ENCODE assay signal across 8 mouse cellular contexts in the genomic region with DNA sequence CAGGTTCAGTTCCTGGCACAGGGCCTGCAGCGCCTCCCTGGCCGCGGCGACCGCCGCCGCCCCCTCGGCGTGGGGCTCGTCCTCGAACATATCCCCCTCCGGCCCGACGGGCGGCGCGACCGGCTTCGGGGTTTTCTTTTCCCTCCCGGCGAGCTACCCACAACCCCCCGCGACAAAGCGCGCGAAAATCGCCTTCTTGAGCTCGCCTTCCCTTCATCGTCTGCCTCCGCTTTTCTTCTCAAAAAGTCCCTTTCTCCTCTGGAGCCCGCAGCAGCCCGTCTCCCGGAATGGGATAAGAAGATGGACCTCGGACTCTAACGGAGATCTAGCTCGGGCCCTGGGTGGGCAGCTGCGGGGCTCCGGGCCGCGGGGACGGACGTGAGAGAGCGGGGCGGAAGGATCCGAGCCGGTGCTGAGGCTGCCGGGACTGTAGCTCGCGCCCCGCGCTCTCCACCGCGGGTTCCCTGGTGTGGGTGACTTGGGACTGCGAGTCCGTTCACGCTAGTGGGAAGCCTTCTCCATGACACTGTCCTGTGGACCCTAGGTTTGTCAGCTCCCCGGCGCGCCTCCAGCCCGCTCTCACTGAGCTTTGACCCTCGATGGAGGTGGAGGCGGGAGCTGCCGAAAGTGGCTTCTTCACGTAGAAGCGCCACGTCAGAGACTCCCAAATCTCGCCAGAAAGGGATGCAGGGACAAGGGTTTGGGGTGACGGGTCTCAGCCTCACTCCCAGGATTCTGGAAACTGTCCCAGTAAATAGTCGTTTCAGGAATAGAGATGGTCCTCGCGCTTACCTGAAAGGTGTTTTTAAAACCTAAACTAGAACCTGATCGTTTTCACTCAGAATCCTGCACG. TPM values are rescaled to one million over a fixed set of nuclear protein-coding genes. Genes with fewer than 3 reads are reported as not detected.
DNase-seq lines count a peak whose midpoint lies in the region; ATAC-seq and TF ChIP-seq lines count a peak whose summit lies in the region.

A gene (minus strand): TSS at position 169 of the 853 bp plus-strand sequence.

- H3K27ac ChIP-seq in forebrain, postnatal 0 days (ENCODE audit: low read depth, low read length), result peak within 1 kb of the TSS; percentile 97
- peak within 1 kb of the TSS; percentile 99 for H3K27ac ChIP-seq in lung, embryonic 16.5 days (ENCODE audit: low read length)

- H3K36me3 ChIP-seq in G1E (replicated peaks), result peaks cover 21% of the 10 kb centered on the region
- H3K36me3 ChIP-seq in forebrain, postnatal 0 days (ENCODE audit: insufficient read depth), result no peaks in the 10 kb centered on the region
- H3K36me3 ChIP-seq in lung, embryonic 16.5 days (ENCODE audit: control insufficient read depth, insufficient read depth, low read length), result peaks cover 3% of the 10 kb centered on the region; the same call in 1 of the 2 replicates

- peaks cover 2% of the 10 kb centered on the region; the same call in 1 of the 2 replicates for H3K9me3 ChIP-seq in G1E (replicated peaks)
- H3K9me3 ChIP-seq in forebrain, postnatal 0 days (ENCODE audit: low read length), result no peaks in the 10 kb centered on the region
- H3K9me3 ChIP-seq in lung, embryonic 16.5 days (ENCODE audit: control insufficient read depth, low read length), result peaks cover 2% of the 10 kb centered on the region; the same call in 1 of the 2 replicates

- ATAC-seq in G1E (ENCODE audit: extremely low read depth, insufficient number of reproducible peaks, low FRiP score, poor library complexity, severe bottlenecking), result peak; percentile 46; the same call in 1 of the 2 replicates
- peak; percentile 93 for ATAC-seq in forebrain, postnatal 0 days
- ATAC-seq in hematopoietic stem cell, adult 5-6 weeks (replicated peaks in 1 of 2; ENCODE audit: insufficient read depth in 1 of 2, low FRiP score in 2 of 2, low TSS enrichment in 1 of 2, low read depth in 1 of 2, poor library complexity in 2 of 2, severe bottlenecking in 2 of 2), result peak; percentile 70 to 76
- ATAC-seq in lung, embryonic 16.5 days (ENCODE audit: low read depth), result peak; percentile 92

- TF ChIP-seq CTCF in G1E (IDR thresholded peaks at IDR 0.05; ENCODE audit: low read depth, low read length), result no peak
- peak; percentile 42; the same call in 1 of the 2 replicates for TF ChIP-seq CTCF in forebrain, postnatal 0 days (IDR thresholded peaks at IDR 0.05; ENCODE audit: low read depth)

- H3K4me3 ChIP-seq in G1E (ENCODE audit: low read depth, low read length), result peak within 1 kb of the TSS; percentile 77
- H3K4me3 ChIP-seq in forebrain, postnatal 0 days (ENCODE audit: low read depth, low read length), result peak within 1 kb of the TSS; percentile 79
- H3K4me3 ChIP-seq in lung, embryonic 16.5 days (ENCODE audit: low read length), result peak within 1 kb of the TSS; percentile 91

- H3K4me2 ChIP-seq in forebrain, postnatal 0 days (ENCODE audit: low read depth), result peak within 1 kb of the TSS; percentile 76
- H3K4me2 ChIP-seq in lung, embryonic 16.5 days (ENCODE audit: low read depth, low read length), result peak within 1 kb of the TSS; percentile 72

- peaks cover 38% of the 10 kb centered on the region for H3K4me1 ChIP-seq in G1E (ENCODE audit: insufficient read depth, low read depth, low read length)
- H3K4me1 ChIP-seq in forebrain, postnatal 0 days (ENCODE audit: insufficient read depth), result peaks cover 5% of the 10 kb centered on the region; the same call in 1 of the 2 replicates
- 0 out of 2 replicates have a peak, but pooled peaks cover 4% of the 10 kb centered on the region for H3K4me1 ChIP-seq in lung, embryonic 16.5 days (replicated peaks; ENCODE audit: control insufficient read depth, insufficient read depth, low read length)

- 2% methylated on average over 73 of the region's 73 CpGs for WGBS in forebrain, postnatal 0 days
- under 1% methylated on average over 63 of the region's 73 CpGs for WGBS in lung, embryonic 16.5 days

- peak within 1 kb of the TSS; percentile 89 for H3K9ac ChIP-seq in forebrain, postnatal 0 days
- H3K9ac ChIP-seq in lung, embryonic 16.5 days (ENCODE audit: low read length), result peak within 1 kb of the TSS; percentile 94

- DNase-seq in G1E (ENCODE audit: low spot score), result peak; percentile 76
- DNase-seq in cerebellum, adult 18-20 months, result peak; percentile 86 to 92
- DNase-seq in forebrain, postnatal 0 days, result peak; percentile 97
- peak; percentile 73 for DNase-seq in layer of hippocampus, adult 9-10 months (ENCODE audit: low spot score)
- DNase-seq in ovary, postnatal 10 days (ENCODE audit: low spot score), result peak; percentile 93
- DNase-seq in thymus, postnatal 10 days (ENCODE audit: low spot score in 2 of 2), result peak; percentile 86 to 88

- no peaks in the 10 kb centered on the region for H3K27me3 ChIP-seq in G1E (ENCODE audit: insufficient read depth, low read length)
- no peaks in the 10 kb centered on the region for H3K27me3 ChIP-seq in forebrain, postnatal 0 days (ENCODE audit: insufficient read depth, low read length)
- no peaks in the 10 kb centered on the region for H3K27me3 ChIP-seq in lung, embryonic 16.5 days (ENCODE audit: control insufficient read depth, insufficient read depth, low read depth, low read length)

RNA-seq across cellular contexts. Expression of the gene that starts here (rescaled TPM):
- total RNA-seq in G1E (2014; fragmentation: Nextera tagmentation) (96.7 and 97.4 TPM in 2 replicates), G1E (2017) (74.1 and 88.2 TPM in 2 replicates)
- 10.9 and 11.1 TPM in 2 replicates for polyA plus RNA-seq in G1E (2012)
- 5.9 and 10.4 TPM in 2 replicates for total RNA-seq in forebrain, postnatal 0 days (2014; rRNA removed)
- 3.1 and 4.2 TPM in 2 replicates for polyA plus RNA-seq in forebrain, postnatal 0 days (2015; fragmentation: Nextera tagmentation; extraction: Ambion mirVana)
- total RNA-seq in hematopoietic stem cell, adult 5-6 weeks (2017), result 89.2 and 101 TPM in 2 replicates
- polyA plus RNA-seq in lung, embryonic 16.5 days (2015; fragmentation: Nextera tagmentation; extraction: Ambion mirVana), result 26.9 and 30.4 TPM in 2 replicates

Comparison
In these comparisons a context has a peak if more than half of its experiments do, and no peak if none do; other contexts are left out.
1. Peak in every context shown above with its lines: DNase-seq, ATAC-seq, H3K4me3 ChIP-seq and H3K27ac ChIP-seq.